Mouse (Mus musculus): ENCODE measurements around the gene Dctn2.
"Not testable (repeated sequence)": the region's sequence is repeated elsewhere in the genome, so short reads cannot be mapped to it uniquely, and the experiment has no call there.

Gene Dctn2

DNA sequence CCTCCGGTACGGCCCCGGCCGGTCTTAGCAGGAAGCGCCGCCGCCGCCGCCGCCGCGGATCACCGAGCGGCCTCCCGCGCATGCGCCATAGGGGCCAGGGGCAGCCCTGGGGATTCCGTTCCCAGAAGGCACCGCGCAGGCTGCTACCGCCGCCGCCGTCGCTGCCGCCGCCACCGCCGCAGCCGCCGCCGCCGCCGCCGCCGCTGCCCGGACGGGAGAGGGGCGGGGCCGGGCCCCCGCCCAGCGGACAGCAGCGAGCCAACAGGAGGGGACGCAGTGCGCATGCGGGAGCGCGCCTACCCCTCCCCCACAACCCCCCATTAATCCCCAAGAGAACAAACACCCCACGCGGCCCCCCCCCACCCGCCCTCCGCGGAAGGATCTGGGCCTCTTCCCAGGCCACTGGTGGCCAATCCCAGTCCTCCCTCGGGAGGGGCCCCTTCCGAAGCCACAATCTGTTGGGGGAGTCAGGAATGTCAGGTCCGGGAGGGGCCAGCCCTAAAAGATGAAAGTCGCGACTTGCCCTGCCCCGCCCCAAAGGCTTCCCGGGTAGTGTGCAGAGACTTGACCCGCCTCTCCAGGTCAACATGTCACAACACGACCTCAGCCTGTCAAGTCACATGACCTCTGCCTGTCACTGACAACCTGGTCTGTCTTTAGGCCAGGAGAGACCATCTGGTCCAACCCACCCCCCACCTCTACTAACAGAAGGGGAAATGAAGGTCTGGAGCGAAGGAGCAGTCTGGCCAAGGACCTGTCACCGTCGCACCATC is 22.8 kb downstream of the Dctn2 start, which contains the start of gene Mbd6:
TSS of gene Mbd6 (minus strand) at position 219 of the 773 bp plus-strand sequence.
- in situ Hi-C loops (cut with MboI, MseI): no loop called here

DNA sequence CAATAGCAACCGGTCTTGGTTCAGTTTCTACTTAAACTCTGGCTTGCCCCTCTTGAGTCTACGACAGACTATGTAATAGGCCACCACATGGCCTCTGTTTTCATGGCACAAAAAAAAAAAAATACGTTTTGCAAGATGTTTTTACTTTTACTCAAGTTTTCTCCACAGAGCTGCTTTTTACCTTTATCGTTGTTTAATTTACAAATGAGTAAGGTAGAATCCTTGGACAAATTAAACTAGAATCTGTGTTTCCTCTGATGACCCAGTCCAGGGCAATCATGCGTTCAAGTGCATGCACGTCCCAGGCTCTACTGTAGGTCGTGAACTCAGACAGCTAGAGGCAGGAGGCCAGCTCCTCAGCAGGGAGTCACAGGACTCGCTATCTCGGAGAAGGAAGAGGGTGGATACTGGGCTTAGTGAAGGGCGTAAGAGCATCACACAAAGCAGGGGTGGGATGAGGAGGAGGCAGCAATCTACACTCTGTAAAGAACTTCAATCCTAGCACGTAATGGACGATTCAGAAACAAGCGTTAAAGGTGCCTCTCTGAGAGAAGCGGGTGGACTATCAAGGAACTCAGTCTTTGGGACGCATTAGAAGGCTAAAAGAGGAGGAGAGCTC is 23.5 kb downstream of the Dctn2 start:
- in situ Hi-C loops (cut with MboI, MseI): no loop called here

GRCm38 (mm10) chr10:127290307-127290929 is 24.2 kb downstream of the Dctn2 start:
- in situ Hi-C loops (cut with MboI, MseI): no loop called here

GRCm38 (mm10) chr10:127290930-127291880 is 25.0 kb downstream of the Dctn2 start:
- in situ Hi-C loops (cut with MboI, MseI): no loop called here

DNA sequence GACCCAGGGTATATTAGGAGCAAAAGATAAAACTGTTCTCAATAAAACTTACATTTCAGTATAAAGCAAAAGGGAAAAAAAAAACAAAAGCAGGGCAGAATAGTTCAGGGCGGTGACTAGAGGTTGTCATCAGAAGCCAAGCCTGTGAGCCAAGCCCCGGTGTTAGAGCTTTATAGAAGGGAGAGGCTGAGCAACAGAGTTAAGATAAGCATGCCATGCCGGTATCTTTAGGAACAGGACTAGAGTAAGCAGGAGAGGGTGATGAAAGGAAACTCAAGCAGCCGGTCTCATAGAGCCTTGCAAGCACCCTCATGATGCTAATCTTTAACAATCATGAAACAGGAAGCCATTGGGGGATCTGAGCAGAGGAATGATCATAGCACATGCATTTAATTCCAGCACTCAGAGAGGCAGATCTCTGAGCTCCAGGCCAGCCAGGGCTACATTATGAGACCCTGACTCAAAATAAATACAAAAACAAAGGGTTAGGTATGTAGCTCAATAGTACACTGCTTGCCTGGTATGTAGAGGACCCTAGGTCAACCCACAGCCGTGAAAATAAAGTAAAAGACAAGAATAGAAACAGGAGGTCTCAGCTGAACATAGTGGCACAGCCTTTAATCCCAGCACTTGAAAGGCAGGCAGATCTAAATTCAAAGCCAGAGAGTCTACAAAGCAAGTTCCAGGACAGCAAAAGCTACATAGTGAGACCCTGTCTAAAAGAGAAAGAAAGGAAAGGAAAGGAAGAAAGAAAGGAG is 25.9 kb downstream of the Dctn2 start:
- in situ Hi-C loops (cut with MboI, MseI): no loop called here

- in situ Hi-C loops (cut with MboI, MseI): no loop called here
Measured at GRCm38 (mm10) chr10:127292987-127293538, 26.9 kb downstream of the Dctn2 start.

DNA sequence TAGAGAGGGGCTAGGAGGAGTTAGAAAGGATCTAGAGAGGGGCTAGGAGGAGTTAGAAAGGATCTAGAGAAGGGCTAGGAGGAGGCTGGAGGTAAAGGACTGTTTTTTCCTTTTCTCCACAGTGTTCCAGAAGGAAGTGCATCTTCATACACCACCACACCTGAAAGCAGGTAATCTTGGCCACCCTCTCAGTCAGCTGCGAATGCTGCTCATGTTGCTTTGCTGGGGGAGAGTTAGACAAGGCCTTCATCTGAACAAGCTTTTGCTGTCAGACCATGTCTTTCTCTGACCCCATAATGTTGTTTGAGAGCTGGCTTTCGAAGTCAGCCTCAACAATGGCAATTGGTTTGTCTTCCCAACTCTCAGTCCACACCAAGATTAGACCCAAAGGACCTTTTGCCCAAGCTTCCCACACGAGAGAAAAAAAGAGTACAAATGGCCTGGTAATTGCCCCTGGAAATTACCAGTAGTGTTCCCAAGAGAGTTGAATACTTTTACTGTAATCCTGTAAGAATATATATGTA is 27.5 kb downstream of the Dctn2 start:
- in situ Hi-C loops (cut with MboI, MseI): no loop called here

DNA sequence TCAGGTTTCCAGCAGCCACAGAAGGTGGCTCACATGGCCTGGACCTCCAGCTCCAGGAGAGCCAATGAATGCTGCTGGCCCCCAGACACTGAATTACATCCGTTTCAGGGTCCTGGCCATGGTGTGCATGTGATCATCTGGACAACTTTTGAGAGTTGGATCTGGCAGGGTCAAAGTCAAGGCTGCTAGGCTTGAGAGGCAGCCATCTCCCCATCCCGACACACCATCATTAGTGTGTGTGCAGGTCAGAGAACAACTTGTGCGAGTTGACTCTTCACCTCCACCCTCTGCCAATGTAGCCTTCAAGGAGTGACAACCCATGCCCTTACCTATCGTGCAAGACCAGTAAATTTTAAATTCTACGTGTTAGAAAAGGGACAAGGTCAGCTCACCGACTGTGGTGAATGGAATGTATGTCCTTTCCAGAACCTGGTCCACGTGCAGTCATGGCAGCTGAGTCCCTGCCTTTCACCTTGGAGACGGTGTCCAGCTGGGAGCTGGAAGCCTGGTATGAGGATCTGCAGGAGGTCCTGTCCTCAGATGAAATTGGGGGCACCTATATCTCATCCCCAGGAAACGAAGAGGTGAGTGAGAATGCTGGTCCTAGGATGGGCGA is 28.8 kb downstream of the Dctn2 start:
- in situ Hi-C loops (cut with MboI, MseI): no loop called here

GRCm38 (mm10) chr10:127295986-127296794 is 30.0 kb downstream of the Dctn2 start:
- in situ Hi-C loops (cut with MboI, MseI): no loop called here

DNA sequence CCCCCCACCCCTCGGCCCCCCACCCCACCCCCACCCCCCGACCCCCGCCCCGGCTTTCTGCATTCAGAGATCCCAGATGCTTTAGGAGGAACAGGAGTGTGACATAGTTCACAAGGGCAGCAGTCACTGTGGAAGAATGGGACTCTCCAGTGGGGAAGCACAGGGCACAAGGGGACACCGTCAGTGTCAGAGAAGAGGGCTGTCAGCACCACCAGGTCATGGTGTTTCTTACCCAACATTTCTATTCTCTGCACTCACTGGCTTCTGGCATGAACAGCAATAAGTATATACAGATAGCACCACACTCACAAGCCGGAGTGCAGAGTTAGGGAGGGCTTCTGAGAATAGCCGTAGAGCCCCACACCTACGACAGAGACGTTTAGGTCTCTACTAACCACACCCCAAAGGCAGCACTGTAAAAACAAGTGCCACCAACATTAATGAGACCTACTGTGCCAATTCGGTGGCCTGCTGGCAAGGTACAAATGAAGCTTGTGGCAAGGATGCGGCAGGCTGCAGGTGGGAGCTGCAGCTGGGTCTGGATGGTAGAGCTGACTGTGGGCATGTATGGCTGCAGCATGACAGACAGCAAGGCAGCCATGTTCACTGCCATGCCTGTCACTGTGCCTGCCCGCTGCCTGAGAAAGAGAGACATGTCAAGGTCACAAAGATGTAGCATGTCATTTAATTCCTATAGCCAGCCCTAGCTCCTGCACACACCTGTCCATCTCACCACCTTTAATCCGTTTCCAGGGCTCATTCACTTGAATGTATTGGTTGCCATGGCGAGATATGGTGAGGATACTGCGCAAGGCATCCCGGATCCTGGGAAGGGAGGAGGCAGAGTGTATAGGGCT is 31.1 kb downstream of the Dctn2 start:
- in situ Hi-C loops (cut with MboI, MseI): no loop called here

GRCm38 (mm10) chr10:127300361-127300760 is 34.2 kb downstream of the Dctn2 start:
- in situ Hi-C loops (cut with MboI, MseI): no loop called here

DNA sequence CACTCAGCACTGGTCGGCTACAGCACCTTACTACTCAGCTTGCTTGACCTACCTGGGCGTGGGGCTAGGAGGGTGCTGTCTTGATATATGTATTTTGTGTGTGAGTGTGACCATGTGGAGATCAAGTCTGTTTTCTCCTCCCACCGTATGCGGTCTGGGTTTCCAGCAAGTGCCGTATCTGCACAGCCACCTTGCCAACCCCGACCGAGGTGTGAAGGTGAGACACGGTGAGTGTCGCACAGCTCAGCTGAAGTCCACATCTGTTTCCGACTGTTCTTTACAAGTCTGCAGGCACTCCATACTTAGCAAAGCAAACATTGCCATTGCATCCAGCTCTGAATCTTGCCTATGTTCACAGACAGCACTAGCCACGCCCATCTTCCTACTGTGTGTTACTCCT is 37.0 kb downstream of the Dctn2 start:
- in situ Hi-C loops (cut with MboI, MseI): no loop called here

DNA sequence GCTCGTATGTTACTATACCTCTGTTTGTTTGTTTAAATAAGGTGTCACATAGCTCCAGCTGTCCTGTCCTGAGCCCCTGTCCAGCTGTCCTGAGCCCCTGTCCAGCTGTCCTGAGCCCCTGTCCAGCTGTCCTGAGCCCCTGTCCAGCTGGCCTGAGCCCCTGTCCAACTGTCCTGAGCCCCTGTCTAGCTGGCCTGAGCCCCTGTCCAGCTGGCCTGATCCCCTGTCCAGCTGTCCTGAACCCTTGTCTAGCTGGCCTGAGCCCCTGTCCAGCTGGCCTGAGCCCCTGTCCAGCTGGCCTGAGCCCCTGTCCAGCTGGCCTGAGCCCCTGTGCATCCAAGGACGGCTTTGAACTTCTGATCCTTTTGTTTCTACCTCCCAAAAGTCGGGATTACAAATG is 43.0 kb downstream of the Dctn2 start:
- in situ Hi-C loops (cut with MboI, MseI): not testable (repeated sequence)

DNA sequence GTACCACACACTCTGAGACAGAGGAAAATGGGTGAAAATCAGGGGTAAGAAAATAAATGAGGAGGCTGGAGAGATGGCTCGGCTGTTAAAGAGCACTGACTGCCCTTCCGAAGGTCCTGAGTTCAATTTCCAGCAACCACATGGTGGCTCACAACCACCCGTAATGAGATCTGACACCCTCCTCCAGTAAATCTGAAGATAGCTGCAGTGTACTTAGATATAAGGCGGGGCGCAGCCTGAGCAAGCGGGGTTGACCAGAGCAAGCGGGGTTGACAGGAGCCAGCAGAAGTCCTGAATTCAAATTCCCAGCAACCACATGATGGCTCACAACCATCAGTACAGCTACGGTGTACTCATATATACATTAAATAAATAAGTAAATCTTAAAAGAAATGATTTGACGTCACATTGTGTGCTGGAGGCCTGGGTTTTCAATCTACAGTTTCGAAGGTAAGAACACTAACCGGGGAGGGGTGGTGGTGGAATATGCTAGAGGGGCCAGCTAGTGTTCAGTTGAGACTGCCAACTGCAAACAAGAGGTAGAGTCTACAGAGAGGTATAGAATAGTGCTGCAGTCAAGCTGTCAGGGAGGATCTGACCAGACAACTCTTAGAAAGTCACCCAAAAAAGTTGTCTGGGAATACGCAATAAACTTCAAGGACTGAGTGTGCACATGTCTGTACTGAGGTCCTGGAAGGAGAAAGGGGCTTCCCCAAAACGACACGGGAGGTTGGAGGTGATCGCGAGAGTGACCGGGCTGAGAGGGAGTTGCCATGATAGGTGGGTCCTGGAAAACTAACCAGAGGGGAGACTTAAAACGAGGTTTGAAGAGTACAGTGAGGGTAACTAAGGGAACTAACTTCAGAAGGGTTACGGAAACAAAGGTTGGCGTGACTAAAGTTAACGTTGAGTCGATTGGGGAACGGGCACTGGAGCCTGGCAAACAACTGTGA is 44.6 kb downstream of the Dctn2 start:
- in situ Hi-C loops (cut with MboI, MseI): loop anchor here (10.0 kb wide), 2 partner anchors 126 to 1234 kb away; partner anchors contain the start of genes Rpl41, Slc26a10 and Zc3h10

DNA sequence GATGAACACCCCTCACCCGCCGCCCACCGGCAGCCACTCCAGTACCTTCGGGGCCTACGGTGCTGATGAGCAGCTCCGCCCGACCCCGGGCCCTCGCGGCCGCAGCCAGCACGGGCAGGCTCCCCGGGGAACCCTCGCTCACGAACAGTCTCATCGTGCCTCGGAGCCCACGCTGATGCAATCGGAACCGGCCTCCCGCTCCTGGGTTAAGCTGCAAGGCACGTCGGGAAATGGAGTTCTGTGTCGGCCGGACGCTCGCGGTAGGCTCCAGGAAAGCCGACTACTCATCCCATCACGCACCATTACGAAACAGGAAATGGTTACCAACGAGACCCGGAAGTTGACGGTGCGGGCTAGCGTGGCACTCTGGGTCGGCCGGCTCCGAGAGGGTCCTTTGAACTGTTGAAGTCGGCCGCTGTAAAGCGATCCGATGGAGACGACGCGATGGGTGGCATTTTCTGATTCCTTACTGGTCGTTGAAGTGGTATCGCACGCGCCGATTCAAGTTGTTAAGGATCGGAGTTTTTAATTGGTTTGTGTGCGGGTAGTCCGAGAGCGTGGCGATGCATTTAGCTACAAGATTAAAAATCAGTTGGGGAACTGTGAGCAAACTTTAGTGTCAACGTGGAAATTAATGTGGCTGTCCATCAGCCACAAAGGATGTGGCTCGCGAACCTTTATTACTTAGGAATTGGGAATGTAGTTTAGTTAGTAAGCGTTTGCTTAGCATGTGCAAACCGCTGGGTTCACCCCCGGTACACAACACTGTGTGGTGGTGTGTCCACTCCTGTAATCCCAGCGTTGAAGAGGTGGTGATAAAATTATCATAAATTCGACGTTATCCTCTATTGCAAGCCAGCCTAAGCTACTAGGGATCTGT is 45.5 kb downstream of the Dctn2 start, which contains the start of gene Mars:
TSS of gene Mars (minus strand) at position 311 of the 880 bp plus-strand sequence.
- in situ Hi-C loops (cut with MboI, MseI): loop anchor here (10.0 kb wide), 2 partner anchors 127 to 1233 kb away; partner anchors contain the start of genes Rpl41, Slc26a10 and Zc3h10

GRCm38 (mm10) chr10:127312356-127312676 is 46.1 kb downstream of the Dctn2 start:
- in situ Hi-C loops (cut with MboI, MseI): loop anchor here (10.0 kb wide), 2 partner anchors 128 to 1232 kb away; partner anchors contain the start of genes Rpl41, Slc26a10 and Zc3h10

Measured in regulatory T cell (primary cell).